Mouse (Mus musculus): ENCODE data around the gene Bag1. TPM values are rescaled to one million over a fixed set of nuclear protein-coding genes. Genes with fewer than 3 reads are reported as not detected.
"Not testable (repeated sequence)": the region's sequence is repeated elsewhere in the genome, so short reads cannot be mapped to it uniquely, and the experiment has no call there.

Gene Bag1
- polyA plus RNA-seq, 1 experiment from 2014 or later = 209 TPM

DNA sequence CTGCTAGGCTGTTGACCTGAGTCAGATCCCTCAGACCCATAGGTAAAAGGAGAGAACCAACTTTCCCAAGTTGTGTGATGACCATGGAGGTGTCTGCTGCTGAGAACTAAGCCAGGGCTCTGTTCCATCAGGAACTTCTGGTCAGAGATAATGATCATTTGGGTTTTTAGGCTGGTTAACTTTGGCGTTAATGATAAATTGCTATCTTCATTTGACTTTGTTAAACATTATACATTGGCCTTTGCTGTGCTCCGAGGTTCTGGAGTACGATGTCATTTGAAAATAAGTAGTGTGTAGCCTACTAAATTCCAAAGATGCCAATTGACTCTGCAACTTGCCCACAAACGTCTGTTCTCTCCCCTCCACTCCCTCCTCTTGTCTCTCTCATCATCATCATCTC lies 21.1 kb upstream of the Bag1 start:
- DNase-seq (ENCODE audit: low spot score) = no peak
- 76% methylated on average over 4 of the region's 4 CpGs for WGBS
- Histone ChIP-seq H3K27ac (0 out of 2 replicates have a peak overlapping the region, but pooled peaks have one; percentile 97), H3K4me3 (no peak overlapping the region), H3K27me3 (ENCODE audit: insufficient read depth, poor library complexity, severe bottlenecking) (no peaks in the 10 kb centered on the region), H3K36me3 (peaks cover 35% of the 10 kb centered on the region), H3K4me1 (peaks cover 22% of the 10 kb centered on the region), H3K9me3 (no peaks in the 10 kb centered on the region)

DNA sequence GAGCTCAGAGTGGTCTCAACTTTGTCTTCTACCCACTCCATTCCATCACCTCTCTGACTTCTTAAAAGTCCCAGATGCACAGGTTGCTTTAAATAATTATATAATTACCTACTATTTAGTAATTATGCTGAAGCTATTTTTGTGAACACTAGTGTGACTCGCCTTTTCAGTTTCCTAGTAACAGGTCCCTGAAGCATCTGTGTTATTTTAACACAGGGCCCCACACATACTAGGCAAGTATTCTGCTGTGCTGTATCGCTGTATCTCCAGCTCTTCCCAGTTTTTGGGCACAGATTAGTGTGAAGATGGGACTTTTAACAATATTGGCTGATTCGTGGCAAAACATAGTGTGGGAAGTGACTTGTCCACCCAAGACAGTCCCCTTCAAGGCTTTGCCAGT lies 15.4 kb upstream of the Bag1 start:
- Histone ChIP-seq H3K27ac (no peak overlapping the region), H3K27me3 (ENCODE audit: insufficient read depth, poor library complexity, severe bottlenecking) (no peaks in the 10 kb centered on the region), H3K4me1 (no peaks in the 10 kb centered on the region), H3K36me3 (peaks cover 78% of the 10 kb centered on the region), H3K4me3 (no peak overlapping the region), H3K9me3 (no peaks in the 10 kb centered on the region)
- no peak for DNase-seq (ENCODE audit: low spot score)
- WGBS = 85% methylated on average over 3 of the region's 3 CpGs

DNA sequence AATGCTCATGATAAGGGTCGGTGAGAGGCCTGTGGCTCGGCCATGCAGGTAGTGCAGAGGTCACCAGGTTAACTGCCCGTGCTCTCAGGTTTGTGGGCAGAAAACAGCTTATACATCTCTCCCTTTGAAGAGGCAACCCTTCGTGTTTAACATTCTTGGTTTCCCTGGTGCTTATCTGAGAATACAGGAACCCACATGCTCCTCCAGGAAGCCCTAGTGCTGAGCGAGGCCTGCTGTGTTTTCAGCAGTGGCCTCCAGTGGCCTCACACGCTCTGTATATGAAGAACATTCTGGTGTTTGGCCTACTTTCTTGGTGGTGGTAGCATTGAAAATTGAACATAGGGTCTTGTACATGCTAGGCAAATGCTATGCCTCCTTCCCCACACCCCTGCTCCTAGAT lies 7.8 kb upstream of the Bag1 start:
- Histone ChIP-seq H3K4me1 (no peaks in the 10 kb centered on the region), H3K27ac (no peak overlapping the region), H3K27me3 (ENCODE audit: insufficient read depth, poor library complexity, severe bottlenecking) (no peaks in the 10 kb centered on the region), H3K4me3 (no peak overlapping the region), H3K9me3 (no peaks in the 10 kb centered on the region), H3K36me3 (peaks cover 89% of the 10 kb centered on the region)
- WGBS = 62% methylated on average over 6 of the region's 6 CpGs
- no peak for DNase-seq (ENCODE audit: low spot score)

DNA sequence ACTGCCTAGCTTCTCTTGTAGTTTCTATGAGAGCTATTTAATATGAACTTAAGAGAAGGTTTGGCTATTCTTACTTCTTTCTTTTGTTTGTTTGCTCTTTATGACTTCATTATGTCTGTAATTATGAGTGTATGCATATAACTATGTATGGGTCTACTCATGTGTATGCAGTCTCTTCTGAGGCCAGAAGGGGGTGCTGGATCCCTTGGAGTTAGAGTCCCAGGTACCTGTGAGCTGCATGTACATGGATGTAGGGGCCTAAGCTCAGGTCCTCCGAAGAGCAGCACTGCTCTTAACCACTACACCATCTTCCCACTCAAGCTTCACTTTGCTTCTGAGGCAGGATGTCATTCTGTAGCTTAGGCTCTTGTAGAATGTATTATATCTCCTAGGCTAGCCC lies 5.4 kb upstream of the Bag1 start:
- Histone ChIP-seq H3K27ac (no peak overlapping the region), H3K4me3 (no peak overlapping the region), H3K27me3 (ENCODE audit: insufficient read depth, poor library complexity, severe bottlenecking) (no peaks in the 10 kb centered on the region), H3K9me3 (no peaks in the 10 kb centered on the region), H3K36me3 (peaks cover 77% of the 10 kb centered on the region), H3K4me1 (peaks cover 8% of the 10 kb centered on the region)
- no peak for DNase-seq (ENCODE audit: low spot score)
- WGBS = 87% methylated on average over 1 of the region's 1 CpGs

DNA sequence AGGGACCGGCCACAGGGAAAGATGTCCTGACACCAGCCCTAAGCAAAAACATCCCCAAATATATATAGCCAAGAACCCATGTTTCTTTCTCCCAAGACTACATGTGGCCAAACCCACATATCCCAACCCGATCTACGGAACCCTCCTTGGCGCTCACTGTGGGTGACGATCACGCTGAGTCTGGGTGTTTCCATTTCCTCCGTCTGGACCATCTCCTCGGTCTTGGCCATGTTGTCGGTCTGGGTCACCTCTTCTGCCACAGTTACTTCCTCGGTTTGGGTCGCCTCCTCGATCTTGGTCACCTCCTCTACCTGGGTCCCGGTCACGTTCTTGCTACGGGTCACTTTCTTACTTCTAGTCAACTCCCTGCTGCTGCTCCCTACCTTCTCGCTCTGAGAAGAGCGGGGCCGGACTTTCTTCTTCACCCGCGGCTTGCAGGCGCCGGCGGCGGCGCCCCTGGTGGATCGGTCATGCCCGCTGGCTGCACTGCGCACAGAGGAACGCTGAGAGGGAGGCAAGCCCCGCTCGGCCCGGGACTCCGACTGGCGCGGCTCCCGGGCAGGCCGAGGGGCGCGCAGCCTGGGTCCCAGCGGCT lies 432 bp downstream of the Bag1 start:
- H3K27me3 ChIP-seq (ENCODE audit: insufficient read depth, poor library complexity, severe bottlenecking) = no peaks in the 10 kb centered on the region
- WGBS = under 1% methylated on average over 40 of the region's 40 CpGs
- peaks cover 18% of the 10 kb centered on the region for H3K4me1 ChIP-seq
- H3K36me3 ChIP-seq = peaks cover 63% of the 10 kb centered on the region
- H3K9me3 ChIP-seq = no peaks in the 10 kb centered on the region
- peak overlapping the region; percentile 92 for H3K4me3 ChIP-seq
- DNase-seq (ENCODE audit: low spot score) = peak; percentile 81
- peak overlapping the region; percentile 95 for H3K27ac ChIP-seq

DNA sequence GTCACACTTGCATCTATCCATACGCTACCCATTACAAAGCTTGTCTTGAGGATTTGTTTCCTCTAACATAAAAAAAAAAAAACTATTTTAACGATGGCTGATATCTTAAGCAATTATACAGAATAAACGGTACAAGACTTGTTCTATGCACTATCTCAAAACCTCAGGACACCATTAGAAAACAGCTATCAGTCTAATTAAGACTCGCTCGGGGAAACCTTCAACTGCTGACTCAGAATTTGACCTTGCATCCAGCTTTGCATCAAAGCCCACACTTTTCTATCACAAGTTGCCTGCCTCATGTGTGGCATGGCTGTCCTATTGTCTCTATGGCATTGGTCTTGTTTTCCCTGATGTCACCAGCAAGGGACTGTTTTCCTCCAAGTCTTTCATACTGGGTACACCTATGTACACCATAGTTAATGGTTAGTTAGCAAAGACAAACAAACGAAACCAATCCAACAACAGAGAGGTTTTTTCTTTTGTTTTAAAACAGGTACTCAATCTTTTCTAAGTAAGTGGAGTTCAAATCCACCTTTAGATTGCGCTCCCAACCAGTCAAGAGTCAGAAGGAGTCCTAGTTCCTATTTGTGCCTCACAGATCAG lies 1.5 kb downstream of the Bag1 start:
- no peaks in the 10 kb centered on the region for H3K27me3 ChIP-seq (ENCODE audit: insufficient read depth, poor library complexity, severe bottlenecking)
- no peak for DNase-seq (ENCODE audit: low spot score)
- H3K36me3 ChIP-seq = peaks cover 65% of the 10 kb centered on the region
- H3K4me1 ChIP-seq = peaks cover 18% of the 10 kb centered on the region
- H3K4me3 ChIP-seq = peak overlapping the region; percentile 92
- H3K9me3 ChIP-seq = no peaks in the 10 kb centered on the region
- H3K27ac ChIP-seq = no peak overlapping the region
- WGBS = 84% methylated on average over 7 of the region's 7 CpGs

DNA sequence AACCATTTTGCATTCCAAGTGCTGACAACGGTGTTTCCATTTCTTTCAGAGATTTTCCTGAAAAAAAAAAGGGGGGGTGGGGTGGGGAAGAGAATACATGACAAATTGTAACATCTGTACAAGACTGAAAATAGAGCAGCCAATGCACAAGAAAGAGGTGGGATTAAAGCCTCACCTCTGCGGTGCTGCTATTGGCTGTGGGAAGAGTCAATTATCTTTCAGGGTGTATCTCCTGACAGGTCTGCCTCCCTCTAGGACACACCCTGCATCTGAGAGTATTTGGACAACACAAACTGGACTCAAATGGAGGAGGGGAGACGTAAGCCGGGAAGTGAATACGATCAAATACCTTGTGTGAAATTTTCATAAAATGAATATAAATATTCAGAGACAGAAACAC lies 4.4 kb downstream of the Bag1 start:
- H3K4me3 ChIP-seq = no peak overlapping the region
- no peak overlapping the region for H3K27ac ChIP-seq
- H3K36me3 ChIP-seq = peaks cover 77% of the 10 kb centered on the region
- DNase-seq (ENCODE audit: low spot score) = no peak
- H3K9me3 ChIP-seq = peaks cover 6% of the 10 kb centered on the region
- no peaks in the 10 kb centered on the region for H3K27me3 ChIP-seq (ENCODE audit: insufficient read depth, poor library complexity, severe bottlenecking)
- 94% methylated on average over 5 of the region's 5 CpGs for WGBS
- H3K4me1 ChIP-seq = peaks cover 10% of the 10 kb centered on the region

DNA sequence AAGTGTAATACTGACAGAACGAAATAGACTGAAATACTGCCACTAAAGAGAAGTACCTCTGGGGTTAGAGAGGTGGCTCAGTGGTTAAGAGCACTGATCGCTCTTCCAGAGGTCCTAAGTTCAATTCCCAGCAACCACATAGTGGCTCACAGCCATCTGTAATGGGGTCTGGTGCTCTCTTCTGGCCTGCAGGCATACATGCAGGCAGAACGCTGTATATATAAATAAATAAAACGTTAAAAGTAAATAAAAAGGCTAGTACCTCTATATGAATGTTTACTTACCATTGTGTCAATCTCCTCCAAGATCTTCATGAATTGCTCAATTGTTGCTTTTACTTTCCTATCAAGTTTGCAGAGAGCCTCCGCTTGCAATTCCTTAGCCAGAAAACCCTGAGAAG lies 9.3 kb downstream of the Bag1 start:
- Histone ChIP-seq H3K36me3 (peaks cover 97% of the 10 kb centered on the region), H3K4me1 (no peaks in the 10 kb centered on the region), H3K9me3 (peaks cover 6% of the 10 kb centered on the region), H3K4me3 (no peak overlapping the region), H3K27me3 (ENCODE audit: insufficient read depth, poor library complexity, severe bottlenecking) (no peaks in the 10 kb centered on the region), H3K27ac (no peak overlapping the region)
- no peak for DNase-seq (ENCODE audit: low spot score)
- WGBS = 95% methylated on average over 5 of the region's 5 CpGs

DNA sequence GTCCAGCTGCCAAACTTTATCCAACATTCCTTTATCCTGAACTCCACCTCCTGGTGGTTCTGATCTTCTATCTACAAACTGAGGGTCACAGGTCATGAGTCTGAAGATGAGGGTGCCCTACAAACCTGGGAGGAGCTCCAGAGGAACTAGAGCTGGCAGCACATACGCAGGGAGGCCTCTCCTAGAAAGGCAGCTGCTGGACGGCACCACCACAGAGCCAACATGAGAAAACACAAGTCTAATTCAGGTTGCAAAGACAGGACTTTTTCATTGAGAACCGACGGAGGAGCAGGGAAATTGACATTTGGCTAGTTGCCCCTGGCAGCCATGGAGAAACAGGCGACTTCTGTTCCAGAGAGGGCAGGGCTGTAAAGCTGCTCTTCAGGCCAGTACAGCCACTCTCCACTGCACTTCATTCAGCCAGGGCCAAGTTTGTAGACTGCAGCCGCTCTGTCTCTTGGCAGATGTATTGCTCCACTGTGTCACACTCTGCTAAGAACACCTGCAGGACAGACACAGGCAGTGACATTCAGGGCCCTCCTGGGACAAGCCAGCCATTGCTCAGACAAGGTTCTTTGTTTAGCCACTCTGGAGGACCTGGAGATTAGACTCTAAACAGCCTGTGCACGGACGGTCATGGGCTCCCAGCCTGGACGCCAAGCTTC lies 11.8 kb downstream of the Bag1 start:
- 90% methylated on average over 9 of the region's 9 CpGs for WGBS
- no peak overlapping the region for H3K4me3 ChIP-seq
- no peaks in the 10 kb centered on the region for H3K27me3 ChIP-seq (ENCODE audit: insufficient read depth, poor library complexity, severe bottlenecking)
- no peak overlapping the region for H3K27ac ChIP-seq
- peaks cover 96% of the 10 kb centered on the region for H3K36me3 ChIP-seq
- H3K4me1 ChIP-seq = no peaks in the 10 kb centered on the region
- H3K9me3 ChIP-seq = peaks cover 6% of the 10 kb centered on the region
- DNase-seq (ENCODE audit: low spot score) = no peak

DNA sequence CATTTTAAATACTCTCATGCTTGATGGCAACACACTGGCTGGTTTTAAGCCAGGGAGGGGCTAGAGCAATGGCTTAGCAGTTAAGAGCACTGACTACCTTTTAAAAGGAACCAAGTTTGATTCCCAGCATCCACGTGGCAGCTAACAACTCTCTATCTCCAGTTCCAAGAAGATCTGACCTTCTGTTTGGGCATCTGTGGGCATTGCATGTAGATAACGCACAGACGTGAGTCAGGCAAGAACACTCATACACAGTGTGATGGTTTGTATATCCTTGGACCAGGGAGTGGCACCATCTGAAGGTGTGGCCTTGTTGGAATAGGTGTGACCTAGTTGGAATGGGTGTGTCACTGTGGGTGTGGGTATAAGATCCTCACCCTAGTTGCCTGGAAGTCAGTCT lies 13.7 kb downstream of the Bag1 start:
- H3K27me3 ChIP-seq (ENCODE audit: insufficient read depth, poor library complexity, severe bottlenecking); H3K9me3 ChIP-seq; H3K4me3 ChIP-seq; H3K27ac ChIP-seq; DNase-seq (ENCODE audit: low spot score); H3K4me1 ChIP-seq: not testable (repeated sequence)
- 91% methylated on average over 3 of the region's 3 CpGs for WGBS
- peaks cover 76% of the 10 kb centered on the region for H3K36me3 ChIP-seq

DNA sequence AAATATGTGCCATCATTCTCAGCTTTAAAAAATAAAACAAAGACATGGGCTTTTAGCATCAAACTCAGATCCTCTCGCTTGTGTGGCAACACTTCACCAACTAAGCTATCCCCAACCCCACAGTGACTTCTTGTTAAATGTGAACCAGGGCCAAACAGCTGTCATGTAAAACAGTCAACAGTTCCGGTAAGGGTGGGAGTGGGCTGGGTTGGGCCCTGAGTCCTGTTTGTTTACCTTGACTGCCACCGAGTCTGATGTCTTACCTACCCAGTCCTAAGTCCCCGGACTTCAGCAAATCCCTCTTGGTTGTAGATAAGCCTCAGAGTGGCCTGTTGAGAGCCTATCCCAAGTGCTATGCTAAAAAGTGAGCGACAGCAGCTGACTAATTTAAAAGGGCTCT lies 14.4 kb downstream of the Bag1 start:
- peaks cover 70% of the 10 kb centered on the region for H3K36me3 ChIP-seq
- H3K27me3 ChIP-seq (ENCODE audit: insufficient read depth, poor library complexity, severe bottlenecking) = no peaks in the 10 kb centered on the region
- H3K4me3 ChIP-seq = no peak overlapping the region
- DNase-seq (ENCODE audit: low spot score) = no peak
- H3K27ac ChIP-seq = no peak overlapping the region
- H3K9me3 ChIP-seq = no peaks in the 10 kb centered on the region
- WGBS = 73% methylated on average over 5 of the region's 5 CpGs
- no peaks in the 10 kb centered on the region for H3K4me1 ChIP-seq

DNA sequence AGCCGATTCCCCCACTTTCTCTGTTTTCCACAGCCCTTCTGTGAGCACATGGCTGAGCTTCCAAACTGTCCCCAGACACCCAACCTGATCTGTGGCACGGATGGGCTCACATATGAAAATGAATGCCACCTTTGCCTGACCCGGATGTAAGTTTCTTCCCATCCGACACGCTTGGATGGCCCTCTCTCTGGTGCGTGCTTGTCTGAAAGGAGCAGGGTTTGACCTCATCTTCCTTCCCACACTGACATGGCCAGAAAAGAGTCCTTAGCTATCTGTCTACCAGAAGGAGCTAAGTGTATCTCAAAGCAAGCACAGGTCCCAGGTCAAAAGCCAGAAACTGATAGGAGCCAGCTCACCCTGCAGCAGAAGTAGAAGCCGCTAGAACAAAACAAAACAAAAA lies 19.0 kb downstream of the Bag1 start:
- Histone ChIP-seq H3K4me3 (no peak overlapping the region), H3K27me3 (ENCODE audit: insufficient read depth, poor library complexity, severe bottlenecking) (no peaks in the 10 kb centered on the region), H3K9me3 (no peaks in the 10 kb centered on the region), H3K36me3 (peaks cover 26% of the 10 kb centered on the region), H3K27ac (no peak overlapping the region), H3K4me1 (no peaks in the 10 kb centered on the region; the same call in 1 of the 2 replicates)
- WGBS = 83% methylated on average over 7 of the region's 7 CpGs
- DNase-seq (ENCODE audit: low spot score) = no peak

DNA sequence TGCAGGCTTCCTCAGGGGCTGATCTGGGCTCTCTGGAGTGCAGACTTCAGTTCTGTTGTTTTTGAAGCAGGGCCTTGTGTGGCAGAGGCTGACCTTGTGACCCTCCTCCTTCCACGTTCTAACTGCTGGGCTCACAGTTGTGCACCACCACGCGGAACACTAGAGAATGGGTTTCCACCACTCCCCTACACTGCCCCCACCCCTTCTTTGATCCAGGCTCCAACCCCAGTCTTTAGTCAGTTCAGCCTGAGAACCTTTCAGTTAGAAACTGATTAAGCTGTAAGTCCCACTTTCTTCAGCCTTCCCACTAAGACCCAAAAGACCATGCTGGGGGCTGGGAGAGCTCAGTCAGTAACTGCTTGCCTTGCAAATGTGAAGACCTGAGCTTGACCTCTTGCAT lies 22.5 kb downstream of the Bag1 start:
- 55% methylated on average over 3 of the region's 3 CpGs for WGBS
- H3K36me3 ChIP-seq = no peaks in the 10 kb centered on the region
- no peaks in the 10 kb centered on the region for H3K27me3 ChIP-seq (ENCODE audit: insufficient read depth, poor library complexity, severe bottlenecking)
- DNase-seq (ENCODE audit: low spot score) = no peak
- H3K4me3 ChIP-seq = no peak overlapping the region
- H3K27ac ChIP-seq = no peak overlapping the region
- H3K4me1 ChIP-seq = peaks cover 20% of the 10 kb centered on the region
- no peaks in the 10 kb centered on the region for H3K9me3 ChIP-seq
